Mouse (Mus musculus): ENCODE results near the gene Gm17622. TPM values are rescaled to one million over a fixed set of nuclear protein-coding genes. Genes with fewer than 3 reads are reported as not detected.
A peak's percentile ranks its signal among the peaks of the same experiment; 100 is the strongest.

The Gm17622 gene
- polyA plus RNA-seq, 1 experiment, result not detected

DNA sequence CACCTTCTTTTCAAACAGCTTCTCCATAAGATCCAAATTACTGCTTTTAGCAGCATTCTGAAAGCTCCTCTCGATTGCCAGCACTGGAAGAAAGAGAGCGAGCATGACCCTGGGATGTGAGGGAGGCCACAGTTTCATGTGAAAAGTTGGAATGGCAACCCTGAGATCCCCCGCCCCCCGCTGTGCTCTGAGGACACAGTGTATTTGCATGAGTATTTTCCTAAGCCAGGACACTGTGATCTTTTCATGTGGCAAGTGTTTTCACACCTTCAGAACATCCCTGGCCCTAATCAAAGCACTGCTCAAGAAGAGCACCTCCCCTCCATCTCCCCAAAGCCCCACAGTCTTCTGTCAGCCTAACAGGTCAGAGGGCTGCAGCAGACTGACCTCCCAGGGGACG lies 25.2 kb upstream of the Gm17622 start:
- H3K4me3 ChIP-seq (ENCODE audit: insufficient read depth, low read length), result no peak overlapping the region
- TF ChIP-seq CTCF (IDR thresholded peaks at IDR 0.05; ENCODE audit: extremely low read depth, insufficient read depth, low read length), result no peak
- TF ChIP-seq POLR2A (IDR thresholded peaks at IDR 0.05; ENCODE audit: extremely low read depth, insufficient read depth, low read length), result no peak

GRCm38 (mm10) chr13:96468678-96469077 lies 21.9 kb upstream of the Gm17622 start:
- Histone ChIP-seq H3K4me1 (ENCODE audit: control insufficient read depth, insufficient read depth, low read length) (no peaks in the 10 kb centered on the region), H3K4me3 (ENCODE audit: insufficient read depth, low read length) (no peak overlapping the region), H3K27ac (ENCODE audit: insufficient read depth, low read length) (no peak overlapping the region)
- TF ChIP-seq POLR2A (IDR thresholded peaks at IDR 0.05; ENCODE audit: extremely low read depth, insufficient read depth, low read length), result no peak
- no peak for TF ChIP-seq CTCF (IDR thresholded peaks at IDR 0.05; ENCODE audit: extremely low read depth, insufficient read depth, low read length)

More for the DNA sequence above, 25.2 kb upstream of the Gm17622 start:
- Histone ChIP-seq H3K27ac (ENCODE audit: insufficient read depth, low read length) (no peak overlapping the region), H3K4me1 (ENCODE audit: control insufficient read depth, insufficient read depth, low read length) (no peaks in the 10 kb centered on the region)

GRCm38 (mm10) chr13:96470556-96470955 lies 20.0 kb upstream of the Gm17622 start:
- Histone ChIP-seq H3K4me3 (ENCODE audit: insufficient read depth, low read length) (no peak overlapping the region), H3K4me1 (ENCODE audit: control insufficient read depth, insufficient read depth, low read length) (no peaks in the 10 kb centered on the region), H3K27ac (ENCODE audit: insufficient read depth, low read length) (no peak overlapping the region)
- TF ChIP-seq CTCF (IDR thresholded peaks at IDR 0.05; ENCODE audit: extremely low read depth, insufficient read depth, low read length) (no peak), POLR2A (IDR thresholded peaks at IDR 0.05; ENCODE audit: extremely low read depth, insufficient read depth, low read length) (no peak)

DNA sequence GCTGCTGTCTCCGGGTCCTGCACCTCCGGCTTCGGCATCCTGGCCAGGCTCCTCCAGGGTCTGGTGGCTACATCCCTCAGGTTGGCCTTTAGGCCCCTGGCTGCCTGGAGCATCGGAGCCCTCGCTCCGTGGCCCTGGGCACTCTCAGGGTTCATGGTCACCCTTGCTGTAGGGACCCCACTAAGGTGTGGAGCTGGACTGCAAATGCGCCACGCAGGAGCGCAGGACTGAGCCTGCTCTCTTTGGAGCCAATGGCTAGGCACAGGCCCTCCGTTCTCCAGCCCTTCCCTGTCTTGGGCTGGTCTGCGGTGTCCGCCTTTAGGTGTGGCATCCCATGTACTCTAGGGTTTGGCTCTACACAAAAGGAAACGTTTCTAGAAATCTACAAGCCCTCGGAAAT lies 19.6 kb upstream of the Gm17622 start, which contains the start of gene Ankdd1b:
Gene Ankdd1b (minus strand): TSS at position 242 of the 400 bp plus-strand sequence.
- TF ChIP-seq POLR2A (IDR thresholded peaks at IDR 0.05; ENCODE audit: extremely low read depth, insufficient read depth, low read length) (no peak), CTCF (IDR thresholded peaks at IDR 0.05; ENCODE audit: extremely low read depth, insufficient read depth, low read length) (no peak)
- Histone ChIP-seq H3K4me1 (ENCODE audit: control insufficient read depth, insufficient read depth, low read length) (no peaks in the 10 kb centered on the region), H3K27ac (ENCODE audit: insufficient read depth, low read length) (no peak within 1 kb of the TSS), H3K4me3 (ENCODE audit: insufficient read depth, low read length) (no peak within 1 kb of the TSS)

- Histone ChIP-seq H3K4me1 (ENCODE audit: control insufficient read depth, insufficient read depth, low read length) (no peaks in the 10 kb centered on the region), H3K27ac (ENCODE audit: insufficient read depth, low read length) (no peak overlapping the region), H3K4me3 (ENCODE audit: insufficient read depth, low read length) (no peak overlapping the region)
- no peak for TF ChIP-seq POLR2A (IDR thresholded peaks at IDR 0.05; ENCODE audit: extremely low read depth, insufficient read depth, low read length)
- TF ChIP-seq CTCF (IDR thresholded peaks at IDR 0.05; ENCODE audit: extremely low read depth, insufficient read depth, low read length), result no peak
Observed at GRCm38 (mm10) chr13:96477226-96477625, 13.3 kb upstream of the Gm17622 start.

DNA sequence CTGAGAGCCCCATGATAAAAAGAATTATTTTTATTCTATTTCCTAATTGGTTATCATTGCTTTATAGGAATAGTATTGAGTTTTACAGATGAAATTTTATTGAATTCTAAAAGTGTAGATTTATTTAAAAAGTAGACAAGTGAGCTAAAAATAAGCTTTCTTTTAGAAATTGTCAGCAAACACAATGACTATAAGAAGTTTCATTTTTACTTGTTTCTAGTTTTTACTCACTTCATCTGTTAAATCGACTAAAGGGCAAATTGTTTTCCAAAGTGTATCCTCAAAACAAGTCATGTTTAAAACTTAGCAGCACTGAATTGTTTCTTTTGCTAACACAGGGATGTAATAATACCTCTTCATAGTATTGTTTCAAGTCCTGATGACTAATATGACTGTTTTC lies 11.5 kb upstream of the Gm17622 start:
- Histone ChIP-seq H3K4me1 (ENCODE audit: control insufficient read depth, insufficient read depth, low read length) (no peaks in the 10 kb centered on the region), H3K4me3 (ENCODE audit: insufficient read depth, low read length) (no peak overlapping the region), H3K27ac (ENCODE audit: insufficient read depth, low read length) (no peak overlapping the region)
- TF ChIP-seq CTCF (IDR thresholded peaks at IDR 0.05; ENCODE audit: extremely low read depth, insufficient read depth, low read length), result no peak
- TF ChIP-seq POLR2A (IDR thresholded peaks at IDR 0.05; ENCODE audit: extremely low read depth, insufficient read depth, low read length), result no peak

DNA sequence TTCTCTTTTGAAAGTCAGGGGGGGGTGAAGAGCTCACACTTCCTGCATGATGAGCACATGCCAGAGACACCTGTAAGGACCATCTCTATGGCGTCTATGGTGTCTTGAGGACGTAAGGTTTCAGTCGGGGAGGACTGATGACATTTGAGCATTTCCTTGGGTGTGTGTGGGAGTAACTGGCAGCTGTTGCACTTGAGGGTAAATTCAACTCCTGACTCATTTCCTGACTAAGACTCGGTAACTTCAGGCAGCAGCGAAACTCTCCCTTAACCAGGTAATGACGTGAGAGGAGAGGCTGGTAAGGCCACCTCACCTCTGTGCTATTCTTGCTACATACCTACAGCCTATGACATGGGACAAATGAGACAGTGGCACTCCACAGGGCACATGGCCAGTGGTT lies 3.3 kb upstream of the Gm17622 start:
- H3K27ac ChIP-seq (ENCODE audit: insufficient read depth, low read length), result no peak overlapping the region
- no peak for TF ChIP-seq CTCF (IDR thresholded peaks at IDR 0.05; ENCODE audit: extremely low read depth, insufficient read depth, low read length)
- no peak for TF ChIP-seq POLR2A (IDR thresholded peaks at IDR 0.05; ENCODE audit: extremely low read depth, insufficient read depth, low read length)
- no peaks in the 10 kb centered on the region for H3K4me1 ChIP-seq (ENCODE audit: control insufficient read depth, insufficient read depth, low read length)
- H3K4me3 ChIP-seq (ENCODE audit: insufficient read depth, low read length), result no peak overlapping the region

DNA sequence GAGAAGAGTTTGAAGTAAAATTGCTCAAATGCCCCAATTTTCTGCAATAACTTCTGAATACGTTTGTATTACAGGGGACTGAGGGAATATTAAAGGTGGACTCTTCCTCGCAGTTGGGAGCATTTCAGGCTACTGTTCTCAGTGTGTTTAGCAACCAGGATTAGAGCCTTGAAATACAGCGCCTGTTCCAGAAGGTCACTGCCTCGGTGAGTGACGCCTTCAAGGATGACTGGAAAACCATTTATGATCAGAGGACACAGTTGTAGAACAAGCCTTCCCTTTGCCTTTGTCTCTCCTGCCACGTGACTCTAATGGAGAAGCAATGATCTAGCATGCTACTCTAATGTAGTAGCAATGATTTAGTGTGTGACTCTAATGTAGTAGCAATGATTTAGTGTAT lies 2.6 kb upstream of the Gm17622 start:
- TF ChIP-seq POLR2A (IDR thresholded peaks at IDR 0.05; ENCODE audit: extremely low read depth, insufficient read depth, low read length), result no peak
- no peak for TF ChIP-seq CTCF (IDR thresholded peaks at IDR 0.05; ENCODE audit: extremely low read depth, insufficient read depth, low read length)
- no peaks in the 10 kb centered on the region for H3K4me1 ChIP-seq (ENCODE audit: control insufficient read depth, insufficient read depth, low read length)
- H3K4me3 ChIP-seq (ENCODE audit: insufficient read depth, low read length), result no peak overlapping the region
- no peak overlapping the region for H3K27ac ChIP-seq (ENCODE audit: insufficient read depth, low read length)

DNA sequence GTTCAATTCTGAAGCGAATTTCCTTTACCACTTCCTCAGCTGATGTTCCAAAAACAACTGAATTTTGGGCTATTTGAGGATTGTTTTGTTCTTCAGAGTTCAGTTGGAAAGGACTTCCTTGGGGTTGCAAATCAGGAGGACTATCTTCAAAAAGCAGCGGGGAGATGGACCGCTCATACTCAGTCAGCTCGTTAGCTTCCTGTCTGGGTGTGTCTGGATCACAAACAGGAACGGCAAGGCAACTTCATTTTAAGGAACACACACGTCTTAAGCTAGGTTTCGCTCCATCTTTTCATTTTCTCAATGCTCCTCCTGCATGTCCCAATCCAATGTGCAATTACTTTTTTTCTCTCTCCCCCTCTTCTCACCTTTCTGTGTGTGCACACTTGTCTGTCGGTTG lies 6.1 kb downstream of the Gm17622 start:
- H3K4me1 ChIP-seq (ENCODE audit: control insufficient read depth, insufficient read depth, low read length), result no peaks in the 10 kb centered on the region
- peak overlapping the region; percentile 91 for H3K27ac ChIP-seq (ENCODE audit: insufficient read depth, low read length)
- H3K4me3 ChIP-seq (ENCODE audit: insufficient read depth, low read length), result no peak overlapping the region
- TF ChIP-seq CTCF (IDR thresholded peaks at IDR 0.05; ENCODE audit: extremely low read depth, insufficient read depth, low read length) (no peak), POLR2A (IDR thresholded peaks at IDR 0.05; ENCODE audit: extremely low read depth, insufficient read depth, low read length) (no peak)

DNA sequence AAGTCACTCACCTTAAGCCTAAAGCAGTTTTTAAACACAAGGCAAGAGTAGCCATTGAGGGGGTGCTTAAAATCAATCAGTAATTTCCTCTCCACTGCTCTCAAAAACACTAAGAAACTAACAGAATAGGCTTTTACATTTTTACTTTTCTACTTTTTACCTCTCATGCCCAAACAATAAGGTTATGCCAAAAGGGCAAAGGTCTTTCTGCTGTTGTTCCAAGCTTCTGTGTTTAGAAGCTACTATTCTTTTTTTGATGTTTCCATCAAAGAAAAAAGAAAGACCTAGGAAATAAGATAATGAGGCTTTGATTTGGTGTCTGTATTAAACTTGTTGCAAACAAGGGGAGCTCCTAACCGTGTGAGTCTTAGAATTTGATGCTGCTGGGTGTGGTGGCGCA lies 9.4 kb downstream of the Gm17622 start:
- H3K4me3 ChIP-seq (ENCODE audit: insufficient read depth, low read length), result no peak overlapping the region
- no peak for TF ChIP-seq CTCF (IDR thresholded peaks at IDR 0.05; ENCODE audit: extremely low read depth, insufficient read depth, low read length)
- TF ChIP-seq POLR2A (IDR thresholded peaks at IDR 0.05; ENCODE audit: extremely low read depth, insufficient read depth, low read length), result no peak
- H3K4me1 ChIP-seq (ENCODE audit: control insufficient read depth, insufficient read depth, low read length), result no peaks in the 10 kb centered on the region
- H3K27ac ChIP-seq (ENCODE audit: insufficient read depth, low read length), result no peak overlapping the region
